In the genomic region with DNA sequence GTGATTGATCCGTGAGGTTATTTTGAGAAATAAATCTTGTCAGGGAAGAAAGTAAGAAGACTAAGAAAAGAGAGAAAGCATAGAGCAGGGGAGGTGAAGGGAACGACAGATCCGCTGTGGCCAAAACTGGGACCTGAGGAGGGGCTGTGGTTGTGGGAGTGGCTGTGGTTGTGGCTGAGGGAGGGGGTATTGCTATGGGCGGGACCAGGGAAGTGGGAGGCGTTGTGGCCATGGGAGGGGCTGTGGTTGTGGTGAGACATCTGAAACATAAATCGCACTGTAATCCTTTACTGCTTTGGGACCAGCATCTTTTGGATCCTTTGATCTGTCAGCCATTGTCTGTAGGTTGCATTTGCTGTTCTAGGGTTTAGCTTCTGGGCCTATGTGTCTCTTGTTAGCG, we compare ENCODE assay signal across 31 mouse cellular contexts.
A peak's percentile ranks its signal among the peaks of the same experiment; 100 is the strongest.
DNase-seq lines count a peak whose midpoint lies in the region; ATAC-seq lines count a peak whose summit lies in the region.
"Had no signal": no experiment of that assay in that cellular context is flagged by ENCODE, and none has a peak within 500 bp of the region (broad histone marks: within the 10 kb centered on the region; RNA-seq: fewer than 3 reads in every experiment).

No protein-coding gene starts in this region.

- ATAC-seq in heart, embryonic 16.5 days (replicated peaks; ENCODE audit: extremely low read depth, insufficient read depth, low FRiP score), result 0 out of 2 replicates have a peak, but pooled peaks have one; percentile 14
- no peak for ATAC-seq in monocyte, adult 5-6 weeks (replicated peaks; ENCODE audit: insufficient number of reproducible peaks, low FRiP score, low TSS enrichment, poor library complexity, severe bottlenecking)
- ATAC-seq: forebrain, embryonic 16.5 days; inflammation-experienced regulatory T-cells, adult 6 months; midbrain, embryonic 15.5 days had no signal

- no peak overlapping the region for H3K4me2 ChIP-seq in heart, embryonic 16.5 days (ENCODE audit: low read depth, low read length)
- H3K4me2 ChIP-seq: embryonic facial prominence, embryonic 12.5 days; heart, embryonic 15.5 days; hindbrain, embryonic 14.5 days; liver, embryonic 13.5 days; midbrain, embryonic 15.5 days; neural tube, embryonic 12.5 days had no signal

- H3K27me3 ChIP-seq in heart, embryonic 16.5 days (ENCODE audit: control insufficient read depth, insufficient read depth, low read length), result no peaks in the 10 kb centered on the region
- H3K27me3 ChIP-seq: embryonic facial prominence, embryonic 12.5 days; heart, embryonic 15.5 days; liver, embryonic 13.5 days; neural tube, embryonic 12.5 days had no signal

- no peak overlapping the region for H3K27ac ChIP-seq in heart, embryonic 16.5 days (ENCODE audit: low read length)
- H3K27ac ChIP-seq: embryonic facial prominence, embryonic 12.5 days; gastrocnemius, adult 2 months; heart, embryonic 15.5 days; hindbrain, embryonic 14.5 days; liver, embryonic 13.5 days; macrophage; midbrain, embryonic 10.5 days; midbrain, embryonic 15.5 days; neural tube, embryonic 12.5 days; stomach, postnatal 0 days had no signal

- H3K36me3 ChIP-seq in heart, embryonic 16.5 days (ENCODE audit: control insufficient read depth, insufficient read depth), result no peaks in the 10 kb centered on the region
- H3K36me3 ChIP-seq: embryonic facial prominence, embryonic 12.5 days; heart, embryonic 15.5 days; liver, embryonic 13.5 days; midbrain, embryonic 10.5 days; midbrain, embryonic 15.5 days; neural tube, embryonic 12.5 days had no signal

- H3K9ac ChIP-seq in heart, embryonic 16.5 days (ENCODE audit: low read length), result no peak overlapping the region
- H3K9ac ChIP-seq: embryonic facial prominence, embryonic 12.5 days; heart, embryonic 15.5 days; hindbrain, embryonic 14.5 days; liver, embryonic 13.5 days; midbrain, embryonic 15.5 days; neural tube, embryonic 12.5 days had no signal

- peaks cover 13% of the 10 kb centered on the region for H3K9me3 ChIP-seq in heart, embryonic 16.5 days (replicated peaks; ENCODE audit: control insufficient read depth, low read length)
- H3K9me3 ChIP-seq: embryonic facial prominence, embryonic 12.5 days; heart, embryonic 15.5 days; liver, embryonic 13.5 days; midbrain, embryonic 15.5 days had no signal

- no peak overlapping the region for H3K4me3 ChIP-seq in heart, embryonic 16.5 days (ENCODE audit: low read length)
- H3K4me3 ChIP-seq: embryonic facial prominence, embryonic 12.5 days; gastrocnemius, adult 2 months; heart, embryonic 15.5 days; liver, embryonic 13.5 days; midbrain, embryonic 10.5 days; midbrain, embryonic 15.5 days; neural tube, embryonic 12.5 days had no signal

- intact Hi-C loops in heart, postnatal 14 days (cut with DNase I), result no loop called here

- DNase-seq in heart, postnatal 14 days, result no peak
- peak; percentile 66 for DNase-seq in induced T-regulatory cell, adult 2 months (ENCODE audit: low read depth)
- DNase-seq in thymus, postnatal 0 days (ENCODE audit: low spot score), result peak; percentile 57
- peak; percentile 59 for DNase-seq in thymus, postnatal 4 days
- no peak for DNase-seq in gastrocnemius, postnatal 10 days
- DNase-seq in urinary bladder, adult 18-20 months (ENCODE audit: low spot score in 2 of 2), result no peak
- DNase-seq: adrenal gland, adult 8-10 months; cerebellum, adult 8-10 months; cerebellum, postnatal 25 days; embryo, embryonic 11 days; gastrocnemius, adult 2 months; heart, postnatal 4 days; kidney, adult 11 months; kidney, postnatal 14 days; left cerebral cortex, postnatal 4 days; liver, embryonic 13.5 days; lung, adult 2 months; lung, postnatal 10 days; right cerebral cortex, postnatal 4 days had no signal

- 69% methylated on average over 7 of the region's 7 CpGs for WGBS in heart, embryonic 16.5 days

- H3K4me1 ChIP-seq in heart, embryonic 16.5 days (ENCODE audit: control insufficient read depth, insufficient read depth, low read length), result no peaks in the 10 kb centered on the region
- H3K4me1 ChIP-seq: heart, embryonic 15.5 days; liver, embryonic 13.5 days had no signal

Comparison
In these comparisons a context has a peak if more than half of its experiments do, and no peak if none do; other contexts are left out.
1. DNase-seq: peak in induced T-regulatory cell, adult 2 months (single experiment), thymus, postnatal 0 days (single experiment) and thymus, postnatal 4 days (single experiment); none in heart, postnatal 14 days (0 of 2), gastrocnemius, postnatal 10 days (single experiment) and urinary bladder, adult 18-20 months (0 of 2).